Mouse (Mus musculus): ENCODE measurements around the gene Gp6.

DNA sequence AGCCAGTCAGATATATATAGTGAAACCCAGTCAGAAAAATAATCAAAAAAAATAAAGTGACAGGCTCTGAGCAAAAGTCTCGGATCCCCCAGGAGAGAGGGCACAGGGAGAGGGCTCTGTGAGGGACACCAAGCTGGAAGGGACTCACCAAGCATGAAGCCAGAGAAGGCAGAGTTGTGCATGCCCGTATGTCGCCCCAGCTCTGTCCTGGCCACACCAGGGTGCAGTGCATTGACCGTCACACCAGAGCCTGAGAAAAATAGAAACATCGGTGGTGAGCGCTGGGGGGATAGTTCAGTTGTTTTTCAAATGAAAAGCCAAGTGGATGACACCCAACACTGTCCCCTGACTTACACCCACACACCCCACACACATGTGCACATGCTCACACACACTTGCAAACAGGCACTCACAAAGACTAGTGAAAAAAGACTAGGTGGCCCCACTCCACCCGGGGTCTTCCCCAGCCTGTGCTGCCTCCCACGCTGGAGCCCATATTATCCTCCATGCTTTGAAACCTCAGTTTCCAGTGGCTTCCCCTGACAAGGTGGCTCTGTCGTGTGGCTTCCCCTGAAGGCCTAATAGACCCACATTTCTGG is 32.8 kb upstream of the Gp6 start:
- TF ChIP-seq POLR2AphosphoS2 (IDR thresholded peaks at IDR 0.05; ENCODE audit: insufficient read length, low read depth) (no peak), SRF (IDR thresholded peaks at IDR 0.05; ENCODE audit: control insufficient read depth, insufficient read length, low read depth) (no peak), POLR2A (IDR thresholded peaks at IDR 0.05; ENCODE audit: insufficient read length, low read depth) (no peak), CEBPB (IDR thresholded peaks at IDR 0.05; ENCODE audit: insufficient read depth, poor library complexity, severe bottlenecking) (no peak)

All from myocyte (in vitro differentiated cells).